Mouse (Mus musculus) cerebellum, adult 2 months (tissue): Measurements from ENCODE around the gene Cdipt. TPM values are rescaled to one million over a fixed set of nuclear protein-coding genes. Genes with fewer than 3 reads are reported as not detected.

Source experiments
- DNase-seq, 2 experiments: peaks; one replicate each; pipeline ENCODE4 v3.0.0; 2021
- H3K27ac ChIP-seq: fragments of 200-500 bp; 2 replicates; pipeline ENCODE4 v1.5.1; 2012; ENCODE audit warnings: low read length, control low read depth, inconsistent platforms; ENCODE audit not compliant: insufficient read depth
- H3K27me3 ChIP-seq: fragments of 200-500 bp; 2 replicates; pipeline ENCODE4 v1.6.1; 2012; ENCODE audit warnings: inconsistent platforms, mild to moderate bottlenecking, low read length, moderate library complexity; ENCODE audit not compliant: control insufficient read depth, insufficient read depth
- H3K4me1 ChIP-seq: fragments of 200-500 bp; 2 replicates; pipeline ENCODE4 v1.6.1; 2011; ENCODE audit warnings: low read length; ENCODE audit not compliant: control insufficient read depth, insufficient read depth
- H3K4me3 ChIP-seq: fragments of 200-500 bp; replicated peaks from 2 replicates; pipeline ENCODE3; 2011; ENCODE audit warnings: mild to moderate bottlenecking, low read depth, low read length, control low read depth; ENCODE audit not compliant: insufficient read depth
- CTCF ChIP-seq: fragments of 200-500 bp; IDR thresholded peaks from 2 replicates; pipeline ENCODE4 v1.5.1; 2011; ENCODE audit warnings: low read depth, mild to moderate bottlenecking, control low read depth, low read length, moderate library complexity, borderline replicate concordance; ENCODE audit not compliant: insufficient read depth
- POLR2A ChIP-seq: fragments of 200-500 bp; IDR thresholded peaks from 2 replicates; pipeline ENCODE4 v1.6.1; 2011; ENCODE audit warnings: low read length, control low read depth, borderline replicate concordance; ENCODE audit not compliant: insufficient read depth
- WGBS: fragments of 180-500 bp; shearing (Covaris S2); methylation state at CpG from one replicate; pipeline ENCODE4 v1.1.7; 2018; 5-methylcytosine and 5-hydroxymethylcytosine counted together
- polyA plus RNA-seq: library from polyadenylated mRNA; depleted of rRNA; stranded (reverse); fragments of >200 nt; gene quantifications from 2 replicates; pipeline ENCODE4 v1.2.3, GENCODE M21; 2012

Gene Cdipt
- polyA plus RNA-seq, 1 experiment: 255 TPM

- TF ChIP-seq POLR2A: no peak
- TF ChIP-seq CTCF: no peak
- no peak for DNase-seq
- Histone ChIP-seq H3K27ac (no peak overlapping the region), H3K4me1 (peaks cover 11% of the 10 kb centered on the region), H3K4me3 (no peak overlapping the region), H3K27me3 (no peaks in the 10 kb centered on the region)
- WGBS: 74% methylated on average over 5 of the region's 5 CpGs
Observed at GRCm38 (mm10) chr7:126961095-126961494, 14.6 kb upstream of the Cdipt start.

- no peak overlapping the region for H3K4me3 ChIP-seq
- DNase-seq: no peak
- no peaks in the 10 kb centered on the region for H3K27me3 ChIP-seq
- H3K27ac ChIP-seq: no peak overlapping the region
- peaks cover 11% of the 10 kb centered on the region for H3K4me1 ChIP-seq
- TF ChIP-seq POLR2A (no peak), CTCF (no peak)
- WGBS: 76% methylated on average over 4 of the region's 4 CpGs
Observed at GRCm38 (mm10) chr7:126961965-126962364, 13.7 kb upstream of the Cdipt start.

- Histone ChIP-seq H3K27ac (no peak overlapping the region), H3K4me3 (no peak overlapping the region), H3K27me3 (no peaks in the 10 kb centered on the region), H3K4me1 (peaks cover 9% of the 10 kb centered on the region)
- peak in 1 of 2 experiments; percentile 53 for DNase-seq
- WGBS: 35% methylated on average over 19 of the region's 19 CpGs
- peak; percentile 47; the same call in 1 of the 2 replicates for TF ChIP-seq CTCF
- no peak for TF ChIP-seq POLR2A
Observed at GRCm38 (mm10) chr7:126963548-126964286, 12.0 kb upstream of the Cdipt start.

- 16% methylated on average over 3 of the region's 3 CpGs for WGBS
- TF ChIP-seq CTCF (no peak), POLR2A (no peak)
Observed at GRCm38 (mm10) chr7:126965568-126965967, 10.1 kb upstream of the Cdipt start.

DNA sequence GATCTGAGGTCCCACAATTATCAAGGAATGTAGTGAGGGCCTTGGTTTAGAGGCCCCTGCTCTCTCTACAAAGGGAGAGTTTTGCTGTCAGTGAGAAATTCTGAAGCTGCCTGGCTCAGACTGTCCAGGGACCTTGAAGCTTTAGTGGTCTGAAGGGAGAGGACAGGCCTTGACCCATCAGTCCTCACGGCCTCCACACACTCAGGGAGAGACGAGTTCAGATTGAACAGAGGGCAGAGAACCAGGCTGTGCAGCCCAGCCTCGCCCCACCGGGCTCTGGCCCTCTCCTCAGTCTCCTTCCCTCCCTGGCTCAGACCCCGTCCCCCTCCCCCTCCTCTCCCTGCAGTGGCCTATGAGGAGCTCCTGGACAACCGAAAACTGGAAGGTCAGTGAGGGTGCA, 8.4 kb upstream of the Cdipt start:
- no peaks in the 10 kb centered on the region for H3K27me3 ChIP-seq
- no peak overlapping the region for H3K4me3 ChIP-seq
- no peak for DNase-seq
- H3K4me1 ChIP-seq: no peaks in the 10 kb centered on the region
- WGBS: 55% methylated on average over 6 of the region's 6 CpGs
- H3K27ac ChIP-seq: no peak overlapping the region
- no peak for TF ChIP-seq POLR2A

More at GRCm38 (mm10) chr7:126965568-126965967, 10.1 kb upstream of the Cdipt start:
- no peaks in the 10 kb centered on the region for H3K27me3 ChIP-seq
- peak; percentile 77 to 83 for DNase-seq
- peaks cover 3% of the 10 kb centered on the region; the same call in 1 of the 2 replicates for H3K4me1 ChIP-seq
- no peak overlapping the region for H3K4me3 ChIP-seq
- H3K27ac ChIP-seq: no peak overlapping the region; the same call in 1 of the 2 replicates

GRCm38 (mm10) chr7:126975493-126975892, 221 bp upstream of the Cdipt start:
- peak overlapping the region; percentile 75 for H3K4me3 ChIP-seq
- peak in 1 of 2 experiments; percentile 39 for DNase-seq
- peaks cover 14% of the 10 kb centered on the region for H3K4me1 ChIP-seq
- TF ChIP-seq CTCF: no peak
- no peak for TF ChIP-seq POLR2A
- H3K27me3 ChIP-seq: no peaks in the 10 kb centered on the region
- H3K27ac ChIP-seq: 0 out of 2 replicates have a peak overlapping the region, but pooled peaks have one; percentile 4
- 5% methylated on average over 8 of the region's 8 CpGs for WGBS

GRCm38 (mm10) chr7:126975950-126976866, 494 bp downstream of the Cdipt start, which contains the start of gene Cdiptos:
Gene Cdiptos (minus strand): TSS chr7:126976098.
- under 1% methylated on average over 55 of the region's 55 CpGs for WGBS

More at GRCm38 (mm10) chr7:126975950-126976866, 494 bp downstream of the Cdipt start, which contains the start of gene Cdiptos:
- peaks cover 14% of the 10 kb centered on the region for H3K4me1 ChIP-seq
- no peaks in the 10 kb centered on the region for H3K27me3 ChIP-seq
- DNase-seq: peak; percentile 95 to 97
- H3K27ac ChIP-seq: peak within 1 kb of the TSS; percentile 100
- TF ChIP-seq POLR2A (no peak), CTCF (peak; percentile 90)
- peak within 1 kb of the TSS; percentile 75 for H3K4me3 ChIP-seq
